Mouse (Mus musculus) adrenal gland, postnatal 36 days (tissue): ENCODE measurements around the gene Trim17. TPM values are rescaled to one million over a fixed set of nuclear protein-coding genes. Genes with fewer than 3 reads are reported as not detected.
A peak's percentile ranks its signal among the peaks of the same experiment; 100 is the strongest.
"Not testable (repeated sequence)": the region's sequence is repeated elsewhere in the genome, so short reads cannot be mapped to it uniquely, and the experiment has no call there.

Experiments
- DNase-seq, 2 experiments: peaks; one replicate each; pipeline ENCODE4 v3.0.0; 2021; ENCODE audit warnings: mixed read lengths in 1 of 2
- total RNA-seq, 2 experiments: library from RNA; stranded (reverse); gene quantifications; 2 replicates each; pipeline ENCODE4 v1.2.3; 2021

Gene Trim17
- total RNA-seq, 2 experiments from 2014 or later = 0.10 to 0.26 TPM

GRCm38 (mm10) chr11:58947798-58948528, 6.5 kb upstream of the Trim17 start:
- DNase-seq = no peak

- DNase-seq = peak; percentile 48 to 60
Measured at GRCm38 (mm10) chr11:58948542-58949479, 5.7 kb upstream of the Trim17 start, which contains the start of gene Hist3h2ba. TSS of gene Hist3h2ba (plus strand) at chr11:58948920.

- DNase-seq = no peak
Measured at GRCm38 (mm10) chr11:58949480-58950431, 4.7 kb upstream of the Trim17 start.

- DNase-seq = no peak
Measured at GRCm38 (mm10) chr11:58951210-58951609, 3.3 kb upstream of the Trim17 start.

- DNase-seq = peak; percentile 24 to 30
Measured at GRCm38 (mm10) chr11:58953351-58954169, 925 bp upstream of the Trim17 start.

- DNase-seq = not testable (repeated sequence)
Measured at GRCm38 (mm10) chr11:58954170-58954419, 390 bp upstream of the Trim17 start.

- DNase-seq = peak in 1 of 2 experiments; percentile 46
Measured at GRCm38 (mm10) chr11:58955143-58955867, 820 bp downstream of the Trim17 start.

- DNase-seq = no peak
Measured at GRCm38 (mm10) chr11:58955868-58956257, 1.4 kb downstream of the Trim17 start.

GRCm38 (mm10) chr11:58957226-58957914, 2.9 kb downstream of the Trim17 start:
- DNase-seq = no peak

- DNase-seq = no peak
Measured at GRCm38 (mm10) chr11:58958536-58958935, 4.1 kb downstream of the Trim17 start.

GRCm38 (mm10) chr11:58959186-58959825, 4.8 kb downstream of the Trim17 start:
- no peak for DNase-seq

- peak; percentile 85 to 88 for DNase-seq
Measured at GRCm38 (mm10) chr11:58959921-58960465, 5.5 kb downstream of the Trim17 start.

- no peak for DNase-seq
Measured at GRCm38 (mm10) chr11:58961364-58962177, 7.1 kb downstream of the Trim17 start.

- DNase-seq = peak; percentile 42 to 76
Measured at GRCm38 (mm10) chr11:58963543-58963942, 9.1 kb downstream of the Trim17 start.

- DNase-seq = no peak
Measured at GRCm38 (mm10) chr11:58964216-58964615, 9.7 kb downstream of the Trim17 start.

- DNase-seq = peak in 1 of 2 experiments; percentile 26
Measured at GRCm38 (mm10) chr11:58965001-58965760, 10.7 kb downstream of the Trim17 start.

GRCm38 (mm10) chr11:58967346-58967745, 12.9 kb downstream of the Trim17 start:
- DNase-seq = peak in 1 of 2 experiments; percentile 23
